Mouse (Mus musculus) lung, embryonic 15.5 days (tissue): ENCODE results near the gene Pip5kl1. TPM values are rescaled to one million over a fixed set of nuclear protein-coding genes. Genes with fewer than 3 reads are reported as not detected.

Experiments
- ATAC-seq: fragments of 200-750 bp; cut with Nextera tagmentation; 2 replicates; pipeline ENCODE4 v1.8.0; 2017; ENCODE audit warnings: moderate number of reproducible peaks, borderline replicate concordance; ENCODE audit not compliant: low FRiP score, low TSS enrichment; ENCODE audit errors: extremely low read depth
- H3K27ac ChIP-seq: fragments of 300-500 bp; sonication (generic); 2 replicates; pipeline ENCODE4 v1.5.1; 2015; ENCODE audit warnings: moderate library complexity, mild to moderate bottlenecking, inconsistent platforms
- H3K27me3 ChIP-seq: fragments of 300-500 bp; sonication (generic); 2 replicates; pipeline ENCODE4 v1.6.1; 2015; ENCODE audit warnings: inconsistent platforms
- H3K36me3 ChIP-seq: fragments of 300-500 bp; sonication (generic); 2 replicates; pipeline ENCODE4 v1.6.1; 2015; ENCODE audit warnings: inconsistent platforms
- H3K4me1 ChIP-seq: fragments of 300-500 bp; sonication (generic); 2 replicates; pipeline ENCODE4 v1.6.1; 2015; ENCODE audit warnings: inconsistent platforms
- H3K4me2 ChIP-seq: fragments of 300-500 bp; sonication (generic); 2 replicates; pipeline ENCODE4 v1.6.1; 2015; ENCODE audit warnings: inconsistent platforms, mild to moderate bottlenecking, moderate library complexity
- H3K4me3 ChIP-seq: fragments of 300-500 bp; sonication (generic); 2 replicates; pipeline ENCODE4 v1.5.1; 2015; ENCODE audit warnings: mild to moderate bottlenecking, inconsistent platforms
- H3K9ac ChIP-seq: fragments of 300-500 bp; sonication (generic); 2 replicates; pipeline ENCODE4 v1.6.1; 2015; ENCODE audit warnings: inconsistent platforms
- H3K9me3 ChIP-seq: fragments of 300-500 bp; sonication (generic); 2 replicates; pipeline ENCODE4 v1.6.1; 2016; ENCODE audit warnings: inconsistent platforms
- WGBS: fragments of 180-500 bp; shearing (Covaris S2); methylation state at CpG from one replicate; pipeline ENCODE4 v1.1.7; 2015; 5-methylcytosine and 5-hydroxymethylcytosine counted together
- polyA plus RNA-seq: library from polyadenylated mRNA; unstranded; fragments of >200 nt; fragmentation: Nextera tagmentation; extraction: Ambion mirVana; gene quantifications from 2 replicates; pipeline ENCODE4 v1.2.1, GENCODE M21; 2015

Gene Pip5kl1
- polyA plus RNA-seq, 1 experiment from 2014 or later: 0.30 TPM

GRCm38 (mm10) chr2:32574901-32575585 lies 446 bp downstream of the Pip5kl1 start:
- Histone ChIP-seq H3K9me3 (no peaks in the 10 kb centered on the region), H3K4me2 (peak overlapping the region; percentile 72), H3K9ac (peak overlapping the region; percentile 30; the same call in 1 of the 2 replicates), H3K27ac (no peak overlapping the region), H3K4me3 (peak overlapping the region; percentile 32), H3K27me3 (peaks cover 23% of the 10 kb centered on the region), H3K4me1 (peaks cover 18% of the 10 kb centered on the region), H3K36me3 (peaks cover 5% of the 10 kb centered on the region; the same call in 1 of the 2 replicates)
- 2% methylated on average over 26 of the region's 26 CpGs for WGBS
- ATAC-seq: no peak

- Histone ChIP-seq H3K36me3 (peaks cover 5% of the 10 kb centered on the region; the same call in 1 of the 2 replicates), H3K9ac (peak within 1 kb of the TSS; percentile 30; the same call in 1 of the 2 replicates), H3K27ac (no peak within 1 kb of the TSS), H3K9me3 (no peaks in the 10 kb centered on the region), H3K4me1 (peaks cover 18% of the 10 kb centered on the region), H3K4me2 (peak within 1 kb of the TSS; percentile 72), H3K27me3 (peaks cover 25% of the 10 kb centered on the region), H3K4me3 (peak within 1 kb of the TSS; percentile 32)
- WGBS: 8% methylated on average over 28 of the region's 28 CpGs
- no peak; the same call in 1 of the 2 replicates for ATAC-seq
Observed at GRCm38 (mm10) chr2:32575586-32576160, 1.1 kb downstream of the Pip5kl1 start, which contains the start of gene 9430097D07Rik. TSS of gene 9430097D07Rik (minus strand) at chr2:32575684.

GRCm38 (mm10) chr2:32576532-32576931 lies 1.9 kb downstream of the Pip5kl1 start:
- no peak overlapping the region for H3K4me2 ChIP-seq
- peaks cover 15% of the 10 kb centered on the region for H3K4me1 ChIP-seq
- no peak overlapping the region for H3K9ac ChIP-seq
- H3K36me3 ChIP-seq: peaks cover 5% of the 10 kb centered on the region; the same call in 1 of the 2 replicates
- no peak overlapping the region for H3K27ac ChIP-seq
- 81% methylated on average over 9 of the region's 9 CpGs for WGBS
- H3K9me3 ChIP-seq: no peaks in the 10 kb centered on the region
- ATAC-seq: no peak
- peaks cover 25% of the 10 kb centered on the region for H3K27me3 ChIP-seq
- H3K4me3 ChIP-seq: no peak overlapping the region

GRCm38 (mm10) chr2:32578146-32579046 lies 3.8 kb downstream of the Pip5kl1 start:
- Histone ChIP-seq H3K4me1 (peaks cover 14% of the 10 kb centered on the region), H3K9me3 (no peaks in the 10 kb centered on the region), H3K27ac (no peak overlapping the region), H3K4me3 (no peak overlapping the region), H3K36me3 (no peaks in the 10 kb centered on the region; the same call in 1 of the 2 replicates), H3K9ac (no peak overlapping the region), H3K27me3 (peaks cover 25% of the 10 kb centered on the region), H3K4me2 (no peak overlapping the region; the same call in 1 of the 2 replicates)
- no peak for ATAC-seq
- 35% methylated on average over 24 of the region's 30 CpGs for WGBS

- peaks cover 25% of the 10 kb centered on the region for H3K27me3 ChIP-seq
- no peaks in the 10 kb centered on the region for H3K36me3 ChIP-seq
- H3K9me3 ChIP-seq: no peaks in the 10 kb centered on the region
- peak overlapping the region; percentile 33 for H3K4me2 ChIP-seq
- 41% methylated on average over 19 of the region's 19 CpGs for WGBS
- ATAC-seq: peak; percentile 25; the same call in 1 of the 2 replicates
- H3K4me1 ChIP-seq: peaks cover 6% of the 10 kb centered on the region; the same call in 1 of the 2 replicates
- no peak overlapping the region for H3K27ac ChIP-seq
- H3K9ac ChIP-seq: no peak overlapping the region
- peak overlapping the region; percentile 25 for H3K4me3 ChIP-seq
Observed at GRCm38 (mm10) chr2:32581450-32582095, 7.0 kb downstream of the Pip5kl1 start.

GRCm38 (mm10) chr2:32582830-32583799 lies 8.5 kb downstream of the Pip5kl1 start:
- 9% methylated on average over 37 of the region's 37 CpGs for WGBS
- Histone ChIP-seq H3K9me3 (no peaks in the 10 kb centered on the region), H3K4me3 (peak overlapping the region; percentile 25), H3K27ac (no peak overlapping the region), H3K4me1 (peaks cover 16% of the 10 kb centered on the region), H3K4me2 (peak overlapping the region; percentile 63), H3K9ac (0 out of 2 replicates have a peak overlapping the region, but pooled peaks have one; percentile 27), H3K27me3 (peaks cover 21% of the 10 kb centered on the region), H3K36me3 (no peaks in the 10 kb centered on the region)
- peak; percentile 32 for ATAC-seq

- H3K9ac ChIP-seq: no peak overlapping the region
- no peak overlapping the region for H3K4me3 ChIP-seq
- H3K27ac ChIP-seq: no peak overlapping the region
- no peaks in the 10 kb centered on the region for H3K9me3 ChIP-seq
- peaks cover 34% of the 10 kb centered on the region for H3K4me1 ChIP-seq
- H3K27me3 ChIP-seq: peaks cover under 1% of the 10 kb centered on the region; the same call in 1 of the 2 replicates
- ATAC-seq: no peak
- H3K4me2 ChIP-seq: no peak overlapping the region
- 83% methylated on average over 7 of the region's 7 CpGs for WGBS
- H3K36me3 ChIP-seq: no peaks in the 10 kb centered on the region
Observed at GRCm38 (mm10) chr2:32585149-32585714, 10.6 kb downstream of the Pip5kl1 start.

- Histone ChIP-seq H3K4me2 (peak within 1 kb of the TSS; percentile 73), H3K4me1 (peaks cover 34% of the 10 kb centered on the region), H3K27ac (peak within 1 kb of the TSS; percentile 18), H3K9me3 (no peaks in the 10 kb centered on the region), H3K4me3 (peak within 1 kb of the TSS; percentile 55), H3K27me3 (no peaks in the 10 kb centered on the region; the same call in 1 of the 2 replicates), H3K9ac (peak within 1 kb of the TSS; percentile 53), H3K36me3 (no peaks in the 10 kb centered on the region)
- under 1% methylated on average over 37 of the region's 38 CpGs for WGBS
- peak; percentile 86 for ATAC-seq
Observed at GRCm38 (mm10) chr2:32586871-32587351, 12.3 kb downstream of the Pip5kl1 start, which contains the start of gene St6galnac4. TSS of gene St6galnac4 (plus strand) at chr2:32587095.

GRCm38 (mm10) chr2:32587731-32588321 lies 13.2 kb downstream of the Pip5kl1 start:
- Histone ChIP-seq H3K27ac (peak overlapping the region; percentile 18; the same call in 1 of the 2 replicates), H3K4me3 (peak overlapping the region; percentile 55), H3K9me3 (no peaks in the 10 kb centered on the region), H3K4me2 (peak overlapping the region; percentile 73), H3K27me3 (no peaks in the 10 kb centered on the region), H3K4me1 (peaks cover 38% of the 10 kb centered on the region), H3K36me3 (no peaks in the 10 kb centered on the region), H3K9ac (peak overlapping the region; percentile 53)
- ATAC-seq: no peak
- 17% methylated on average over 9 of the region's 9 CpGs for WGBS
